Mouse (Mus musculus) layer of hippocampus, adult 2 months (tissue): ENCODE data around the gene Tbcd. TPM values are rescaled to one million over a fixed set of nuclear protein-coding genes. Genes with fewer than 3 reads are reported as not detected.

Source experiments
- DNase-seq, 2 experiments: peaks; one replicate each; pipeline ENCODE4 v3.0.0; 2022; ENCODE audit warnings: low spot score in 2 of 2
- H3K27ac ChIP-seq: fragments of 200-600 bp; 2 replicates; pipeline ENCODE4 v1.8.1; 2022
- H3K4me3 ChIP-seq: fragments of 200-600 bp; 2 replicates; pipeline ENCODE4 v1.8.1; 2022; ENCODE audit warnings: mild to moderate bottlenecking
- CTCF ChIP-seq: fragments of 200-600 bp; conservative IDR thresholded peaks from 2 replicates; pipeline ENCODE4 v1.8.1; 2022; ENCODE audit warnings: antibody characterized with exemption, mild to moderate bottlenecking, moderate library complexity
- total RNA-seq, 2 experiments: library from RNA; stranded (reverse); gene quantifications; 2 replicates each; pipeline ENCODE4 v1.2.3; 2021

The Tbcd gene
- total RNA-seq, 2 experiments from 2014 or later = 39.5 to 40.3 TPM

DNA sequence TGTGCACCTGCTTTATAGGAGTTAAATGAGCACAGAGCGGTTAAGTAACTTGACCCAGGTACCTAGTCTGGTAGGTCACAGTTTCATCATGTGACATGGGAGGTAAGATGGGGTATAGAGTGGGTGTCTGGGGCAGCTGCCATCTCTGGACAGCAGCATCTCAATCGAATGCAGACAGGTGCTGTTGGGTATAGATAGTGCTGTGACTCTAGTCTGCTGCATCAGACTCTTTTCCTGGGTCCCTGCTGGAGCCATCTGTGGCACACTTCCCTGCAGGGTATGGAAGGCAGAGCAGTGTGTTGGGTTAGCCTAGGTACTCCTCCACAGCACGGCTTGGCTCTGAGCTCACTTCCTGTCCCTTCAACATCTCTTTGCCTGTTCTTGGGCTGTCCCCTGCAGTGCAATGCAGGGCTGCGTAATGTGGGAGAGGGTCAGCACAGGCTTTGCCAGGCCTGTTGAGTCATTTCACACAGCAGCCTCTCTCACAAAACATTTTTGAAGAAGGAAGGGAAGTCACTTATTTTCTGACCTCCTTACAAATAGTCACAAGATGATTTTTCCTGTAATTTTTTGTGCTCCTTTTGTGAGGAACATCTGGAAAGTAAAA, 70.5 kb downstream of the Tbcd start:
- Histone ChIP-seq H3K4me3 (no peak overlapping the region), H3K27ac (no peak overlapping the region)
- TF ChIP-seq CTCF = no peak
- DNase-seq = no peak

DNA sequence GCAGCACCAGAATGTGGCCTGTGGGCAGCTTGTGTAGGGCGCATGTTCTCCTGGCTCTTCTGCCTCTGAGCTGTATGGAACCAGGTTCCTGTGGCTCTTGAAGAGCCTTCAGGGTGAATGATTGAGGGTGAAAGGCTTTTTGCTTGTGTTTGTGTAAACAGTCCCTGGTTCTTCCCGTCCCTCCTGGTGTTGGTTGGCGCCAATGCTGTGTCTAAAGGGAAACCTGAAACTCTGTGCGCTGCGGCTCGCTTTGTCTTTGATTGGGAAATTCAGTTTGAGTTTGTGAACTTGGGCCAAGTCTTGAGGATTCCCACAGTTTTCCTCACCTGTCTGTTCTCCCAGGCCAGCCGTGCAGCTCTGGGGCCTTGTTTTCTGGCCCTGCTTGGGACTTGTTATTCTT, 72.4 kb downstream of the Tbcd start:
- no peak for DNase-seq
- TF ChIP-seq CTCF = no peak
- Histone ChIP-seq H3K4me3 (no peak overlapping the region), H3K27ac (no peak overlapping the region)

DNA sequence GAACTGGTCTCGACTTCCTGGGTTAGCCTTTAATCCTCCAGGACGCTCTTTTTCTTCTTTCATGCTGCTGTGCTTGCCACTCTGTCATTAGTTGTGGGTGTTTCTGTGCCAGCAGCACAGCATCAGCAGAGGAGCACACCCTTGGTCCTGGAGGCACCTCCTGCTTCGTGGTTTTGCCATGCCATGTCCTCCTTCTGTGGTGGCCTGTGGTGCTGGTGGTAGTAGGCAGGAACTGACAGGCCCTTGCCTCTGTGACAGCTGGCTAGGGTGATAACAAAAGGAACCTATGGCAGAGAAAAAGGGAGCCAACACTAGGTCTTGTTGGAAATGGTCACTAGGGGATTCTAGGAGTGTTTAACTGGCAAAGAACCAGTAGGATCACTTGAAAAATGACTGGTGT, 78.0 kb downstream of the Tbcd start:
- DNase-seq = no peak
- no peak for TF ChIP-seq CTCF
- no peak overlapping the region for H3K27ac ChIP-seq
- H3K4me3 ChIP-seq = no peak overlapping the region

DNA sequence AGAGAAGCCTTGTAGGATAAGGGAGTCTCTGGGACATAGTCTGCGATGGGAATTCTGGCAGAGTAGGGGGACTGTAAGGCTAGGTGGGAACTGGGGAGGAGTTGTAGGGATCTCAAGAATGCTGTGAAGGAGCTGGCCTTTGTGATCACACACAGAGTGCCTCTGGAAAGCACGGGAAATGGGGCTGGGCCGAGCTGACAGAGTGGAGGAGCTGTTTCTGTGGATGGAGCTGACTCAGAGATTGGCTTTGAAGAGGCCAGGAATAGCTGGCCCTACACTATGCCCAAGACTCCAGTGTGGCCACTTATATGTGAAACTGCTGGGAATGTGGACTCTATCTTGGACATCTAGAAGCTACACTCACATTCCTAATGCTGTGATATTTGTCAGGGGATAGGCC, 84.8 kb downstream of the Tbcd start:
- Histone ChIP-seq H3K27ac (no peak overlapping the region), H3K4me3 (no peak overlapping the region)
- no peak for TF ChIP-seq CTCF
- DNase-seq = no peak

DNA sequence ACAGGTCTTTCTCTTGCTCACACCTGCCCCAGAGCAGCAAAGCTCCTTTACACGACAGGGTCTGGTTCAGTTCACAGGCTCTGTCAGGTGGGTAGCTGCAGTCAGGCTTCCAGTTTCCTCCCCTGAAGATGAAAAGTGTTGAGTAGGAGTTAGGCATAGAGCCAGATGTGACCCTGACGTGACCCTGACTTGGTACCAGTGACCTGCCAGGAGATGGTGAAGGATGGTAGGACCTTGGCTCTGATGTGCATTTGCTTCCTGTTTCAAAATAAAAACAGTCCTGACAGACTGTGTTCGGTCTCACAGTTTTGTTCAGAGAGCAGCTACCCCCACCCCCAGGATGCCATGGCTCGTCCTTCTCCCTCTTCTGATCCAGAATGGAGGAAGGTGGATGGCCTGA, 90.7 kb downstream of the Tbcd start:
- TF ChIP-seq CTCF = no peak
- H3K27ac ChIP-seq = no peak overlapping the region
- H3K4me3 ChIP-seq = no peak overlapping the region
- no peak for DNase-seq

DNA sequence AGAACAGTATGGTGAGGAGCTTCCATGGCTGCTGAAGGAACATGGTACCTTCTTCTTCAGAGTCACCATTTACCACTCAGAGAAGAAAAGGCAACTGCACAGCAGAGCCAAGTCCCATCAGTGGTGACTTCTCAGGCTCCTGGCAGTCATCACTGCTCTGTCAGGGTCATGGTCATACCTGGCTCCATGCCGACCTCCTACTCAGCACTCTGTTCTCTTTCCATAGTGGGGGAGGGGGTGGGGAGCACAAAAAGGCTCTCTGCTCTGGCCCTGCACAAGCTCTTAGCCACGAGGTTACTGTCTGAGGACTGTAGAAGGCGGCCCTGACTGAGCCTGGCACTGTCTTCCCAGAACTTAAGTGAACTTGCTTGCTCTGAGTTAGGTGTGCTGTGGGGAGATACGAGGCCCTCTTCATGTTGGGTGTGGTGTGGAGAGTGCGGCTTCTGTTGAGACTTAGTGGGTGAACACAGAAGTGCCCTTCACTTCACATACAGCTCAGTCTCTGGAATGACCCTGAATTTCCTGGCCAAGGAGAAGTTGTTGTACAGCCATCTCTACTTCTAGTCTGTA, 91.6 kb downstream of the Tbcd start:
- TF ChIP-seq CTCF = no peak
- DNase-seq = no peak
- peak overlapping the region; percentile 28; the same call in 1 of the 2 replicates for H3K27ac ChIP-seq
- H3K4me3 ChIP-seq = no peak overlapping the region

DNA sequence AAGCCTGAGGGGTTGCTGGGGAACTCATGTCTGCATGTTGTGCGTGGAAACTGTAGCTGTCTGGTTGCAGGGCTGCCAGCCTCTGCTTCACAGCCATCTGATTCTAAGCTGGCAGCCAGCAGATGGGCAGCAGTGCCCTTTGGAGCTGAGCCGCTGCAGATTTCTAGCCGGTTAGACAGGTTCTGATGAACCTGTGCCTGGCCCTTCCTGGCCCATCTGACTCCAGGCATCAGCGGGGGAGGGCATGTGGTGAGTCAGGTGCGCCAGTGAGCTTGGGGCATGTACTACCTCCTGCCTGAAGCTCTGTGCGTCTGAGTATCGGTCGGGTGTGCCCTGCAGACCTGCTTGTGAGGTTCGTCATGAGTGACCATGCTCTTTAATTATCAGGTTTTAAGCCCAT, 92.2 kb downstream of the Tbcd start:
- DNase-seq = no peak
- Histone ChIP-seq H3K27ac (peak overlapping the region; percentile 28; the same call in 1 of the 2 replicates), H3K4me3 (no peak overlapping the region)
- no peak for TF ChIP-seq CTCF

DNA sequence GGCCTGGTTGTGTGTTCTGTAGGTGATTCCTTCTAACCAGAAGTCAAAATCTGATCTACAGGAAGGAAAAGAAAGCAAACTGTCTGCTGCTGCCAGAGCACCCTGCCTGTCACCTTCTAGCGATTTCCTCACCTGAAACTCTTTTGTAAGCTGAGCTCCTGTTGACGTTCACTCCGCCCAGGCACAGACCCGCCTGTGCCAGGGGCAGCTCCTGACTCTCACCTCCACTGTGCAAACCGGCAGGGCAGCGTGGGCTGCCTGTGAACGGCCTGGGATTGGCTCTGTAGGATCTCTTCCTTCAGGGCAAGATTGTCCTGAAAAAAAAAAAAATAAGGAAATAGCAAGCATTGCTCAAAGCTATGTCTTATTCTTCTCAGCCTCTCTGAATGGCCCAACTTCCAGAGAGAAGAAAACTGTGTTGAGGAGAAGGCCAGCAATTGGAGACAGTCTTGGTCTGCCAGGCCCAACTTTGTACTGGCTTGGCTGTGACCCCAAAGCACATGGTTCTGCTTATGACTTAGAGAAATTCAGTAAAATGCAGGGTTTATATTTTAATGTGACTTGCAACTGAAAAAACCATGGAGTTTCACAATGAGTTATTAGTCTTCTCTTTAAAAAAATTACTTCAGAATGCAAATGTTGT, 93.1 kb downstream of the Tbcd start:
- TF ChIP-seq CTCF = no peak
- peak overlapping the region; percentile 43; the same call in 1 of the 2 replicates for H3K27ac ChIP-seq
- DNase-seq = no peak

DNA sequence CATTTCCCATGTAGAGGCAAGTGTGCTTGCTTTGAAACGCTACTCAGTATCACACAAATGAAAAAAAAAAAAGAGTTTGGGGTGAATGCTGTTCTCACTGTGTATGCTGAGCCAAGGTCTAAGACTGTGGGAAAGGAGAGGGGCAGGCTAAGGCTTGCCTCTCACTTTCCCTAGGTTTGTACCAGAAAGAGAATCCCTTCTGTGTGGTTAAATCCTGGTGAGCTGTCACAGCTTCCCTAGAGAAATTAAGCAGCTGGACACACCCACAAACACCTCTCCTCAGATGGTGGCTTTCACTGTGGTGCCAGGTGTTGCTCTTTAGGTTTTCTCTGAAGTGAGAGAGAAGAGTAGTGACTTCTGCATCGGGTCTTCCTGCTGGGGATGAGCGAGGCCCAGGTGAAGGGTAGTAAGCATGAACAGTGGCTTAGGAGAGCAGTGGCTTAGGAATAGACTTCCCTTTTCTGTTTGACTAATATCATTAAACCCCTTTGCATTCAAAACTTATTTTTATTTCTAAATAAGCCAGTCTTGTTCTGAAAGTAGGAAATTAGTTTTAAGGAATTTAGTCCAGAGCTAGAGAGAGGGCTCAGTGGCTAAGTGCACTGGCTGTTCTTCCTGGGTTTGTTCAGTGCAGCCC, 93.8 kb downstream of the Tbcd start:
- DNase-seq = no peak
- no peak for TF ChIP-seq CTCF
- Histone ChIP-seq H3K4me3 (no peak overlapping the region), H3K27ac (0 out of 2 replicates have a peak overlapping the region, but pooled peaks have one; percentile 43)

More for the DNA sequence above, 93.1 kb downstream of the Tbcd start:
- no peak overlapping the region for H3K4me3 ChIP-seq

DNA sequence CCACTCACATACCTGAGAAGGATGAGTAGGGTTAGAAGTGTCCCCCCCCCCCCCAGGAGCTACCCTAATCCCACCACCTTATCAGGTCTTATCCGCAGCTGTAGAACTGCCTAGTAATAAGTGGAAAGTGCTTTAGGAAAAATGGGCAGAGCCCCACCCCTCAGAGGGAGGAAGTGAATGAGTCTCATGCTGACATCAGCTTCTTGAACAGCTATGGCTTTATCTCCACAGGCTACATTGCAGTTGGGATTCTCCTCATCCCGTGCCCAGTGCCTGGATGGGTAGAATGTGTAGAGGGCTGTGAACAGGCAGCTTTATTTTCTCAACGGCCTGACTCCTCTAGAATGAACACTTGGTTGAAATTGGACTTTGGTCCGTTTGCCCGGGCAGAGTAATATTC, 95.5 kb downstream of the Tbcd start:
- H3K4me3 ChIP-seq = no peak overlapping the region
- no peak for TF ChIP-seq CTCF
- H3K27ac ChIP-seq = no peak overlapping the region
- DNase-seq = no peak

DNA sequence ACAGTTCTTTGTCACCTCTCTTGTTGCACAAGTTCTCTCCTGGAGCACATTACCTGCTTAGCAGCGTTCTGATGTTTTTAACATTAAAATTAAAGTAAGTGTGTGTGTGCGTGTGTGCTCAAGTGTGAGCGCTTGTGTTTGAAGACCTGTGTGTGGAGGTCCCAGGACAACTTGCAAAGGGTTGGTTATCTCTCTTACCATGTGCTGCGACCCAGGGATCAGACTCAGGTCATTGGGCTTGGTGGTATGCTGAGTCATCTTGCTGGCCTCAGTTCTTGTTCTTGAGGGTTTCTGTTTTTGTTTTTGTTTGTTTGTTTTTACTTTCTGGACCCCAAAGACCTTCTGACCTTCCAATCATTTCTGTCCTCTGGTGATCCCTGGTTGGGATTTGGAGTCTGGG, 96.2 kb downstream of the Tbcd start:
- no peak for DNase-seq
- no peak for TF ChIP-seq CTCF

DNA sequence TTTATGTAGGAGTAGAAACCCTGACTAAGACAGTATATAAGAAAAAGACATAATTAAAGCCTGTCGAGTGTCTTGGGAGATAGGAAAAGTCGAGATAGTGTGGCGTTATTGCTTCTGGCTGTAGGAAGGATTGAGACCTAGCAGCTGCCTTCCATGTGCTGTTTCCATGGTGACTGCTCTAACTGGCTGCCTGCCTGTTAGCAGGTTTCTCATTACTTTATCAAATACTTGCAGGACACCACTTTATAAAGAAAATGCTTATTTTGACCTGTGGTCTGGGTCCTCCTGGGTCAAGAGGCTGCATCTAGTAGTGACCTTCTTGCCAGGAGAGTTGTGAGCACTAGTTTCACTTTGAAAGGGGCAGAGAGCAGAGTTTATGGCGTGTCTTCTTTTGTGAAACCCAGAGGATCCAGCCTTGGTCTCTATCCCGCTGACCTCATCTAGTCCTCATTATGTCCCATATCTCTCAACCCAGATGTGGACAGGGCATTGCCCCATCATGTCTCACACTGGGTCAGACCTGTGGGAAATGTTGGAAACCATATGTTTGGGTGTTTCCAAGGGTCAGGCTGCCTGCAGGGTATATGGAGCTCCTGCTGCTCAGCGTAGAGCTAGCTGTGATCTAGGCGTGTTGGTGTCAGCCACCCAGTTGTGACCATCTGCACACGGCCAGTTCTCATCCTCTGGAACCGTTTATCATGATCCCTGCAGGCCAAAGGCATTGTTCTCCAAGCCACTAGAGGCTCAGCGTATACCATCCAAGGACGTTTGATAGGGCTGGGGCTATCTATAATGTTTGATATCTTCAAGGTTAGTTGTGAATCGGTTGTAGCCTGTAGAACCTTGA, 97.5 kb downstream of the Tbcd start:
- Histone ChIP-seq H3K27ac (peak overlapping the region; percentile 39; the same call in 1 of the 2 replicates), H3K4me3 (no peak overlapping the region)
- peak; percentile 57 to 72 for DNase-seq
- no peak for TF ChIP-seq CTCF

More for the DNA sequence above, 96.2 kb downstream of the Tbcd start:
- no peak overlapping the region for H3K4me3 ChIP-seq
- H3K27ac ChIP-seq = 0 out of 2 replicates have a peak overlapping the region, but pooled peaks have one; percentile 39
